Mouse (Mus musculus) heart, embryonic 14.5 days (tissue): ENCODE measurements around the gene Cdkn2b. TPM values are rescaled to one million over a fixed set of nuclear protein-coding genes. Genes with fewer than 3 reads are reported as not detected.

ENCODE experiments used
- ATAC-seq: fragments of 200-750 bp; cut with Nextera tagmentation; 2 replicates; pipeline ENCODE4 v1.8.0; 2017; ENCODE audit warnings: low read depth, moderate TSS enrichment; ENCODE audit not compliant: insufficient number of reproducible peaks, insufficient read depth, low FRiP score
- H3K27ac ChIP-seq, 2 experiments: fragments of 200-500 bp in 1 of 2; fragments of 300-500 bp in 1 of 2; sonication (generic) in 1 of 2; replicated peaks in 1 of 2; 2 replicates each; pipeline ENCODE4 v1.5.1; 2012 to 2014; ENCODE audit warnings: low read depth in 2 of 2, low read length in 2 of 2, control low read depth in 1 of 2, mild to moderate bottlenecking in 1 of 2, mixed read lengths in 1 of 2; ENCODE audit not compliant: control insufficient read depth in 1 of 2, insufficient read depth in 1 of 2
- H3K27me3 ChIP-seq: fragments of 300-500 bp; sonication (generic); 2 replicates; pipeline ENCODE4 v1.6.1; 2014; ENCODE audit warnings: mild to moderate bottlenecking, low read length, control low read depth; ENCODE audit not compliant: control insufficient read depth, insufficient read depth
- H3K36me3 ChIP-seq: fragments of 300-500 bp; sonication (generic); 2 replicates; pipeline ENCODE4 v1.6.1; 2014; ENCODE audit warnings: mild to moderate bottlenecking, control low read depth, low read length, mixed read lengths; ENCODE audit not compliant: control insufficient read depth, insufficient read depth
- H3K4me1 ChIP-seq, 2 experiments: fragments of 200-500 bp in 1 of 2; fragments of 300-500 bp in 1 of 2; sonication (generic) in 1 of 2; 2 replicates each; pipeline ENCODE4 v1.6.1; 2012 to 2014; ENCODE audit warnings: low read length in 2 of 2, control low read depth in 1 of 2, mixed read lengths in 1 of 2; ENCODE audit not compliant: control insufficient read depth in 2 of 2, insufficient read depth in 2 of 2
- H3K4me2 ChIP-seq: fragments of 300-500 bp; sonication (generic); 2 replicates; pipeline ENCODE4 v1.6.1; 2014; ENCODE audit warnings: mild to moderate bottlenecking, low read length
- H3K4me3 ChIP-seq, 2 experiments: fragments of 200-500 bp in 1 of 2; fragments of 300-500 bp in 1 of 2; sonication (generic) in 1 of 2; 2 replicates each; pipeline ENCODE4 v1.5.1; 2012 to 2014; ENCODE audit warnings: low read length in 2 of 2, mild to moderate bottlenecking in 2 of 2, control low read depth in 1 of 2, low read depth in 1 of 2, moderate library complexity in 1 of 2; ENCODE audit not compliant: control insufficient read depth in 1 of 2, insufficient read depth in 1 of 2
- H3K9ac ChIP-seq: fragments of 300-500 bp; sonication (generic); 2 replicates; pipeline ENCODE4 v1.6.1; 2014; ENCODE audit warnings: mild to moderate bottlenecking, low read length
- H3K9me3 ChIP-seq: fragments of 300-500 bp; sonication (generic); 2 replicates; pipeline ENCODE4 v1.6.1; 2016; ENCODE audit warnings: low read length, control low read depth; ENCODE audit not compliant: control insufficient read depth
- WGBS: fragments of 180-500 bp; shearing (Covaris S2); extraction: QIAGEN DNeasy Blood & Tissue Kit; methylation state at CpG from one replicate; pipeline ENCODE4 v1.1.7; 2014; 5-methylcytosine and 5-hydroxymethylcytosine counted together
- polyA plus RNA-seq: library from polyadenylated mRNA; unstranded; fragments of >200 nt; fragmentation: Nextera tagmentation; extraction: Ambion mirVana; gene quantifications from 2 replicates; pipeline ENCODE4 v1.2.1, GENCODE M21; 2014

Gene Cdkn2b
- polyA plus RNA-seq, 1 experiment from 2014 or later = 1.2 TPM

DNA sequence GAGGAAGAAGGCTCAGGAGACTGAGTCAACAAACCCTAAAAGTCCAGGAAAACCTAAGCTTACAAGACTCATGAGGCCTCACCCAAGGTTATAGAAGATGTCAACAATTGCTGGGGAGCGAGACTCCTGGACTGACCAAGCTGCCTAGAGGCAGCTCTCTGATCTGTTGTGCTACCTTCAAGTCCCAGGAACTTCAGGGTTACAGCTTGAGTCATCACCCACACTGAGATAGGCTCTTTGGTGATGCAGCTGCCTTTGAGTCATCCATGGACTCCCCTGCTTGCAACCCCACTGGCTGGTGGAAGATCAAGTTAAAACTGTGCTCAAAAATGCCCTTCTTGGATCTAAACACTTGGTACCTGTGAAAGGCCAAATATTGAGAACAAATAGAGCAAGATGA lies 53.1 kb downstream of the Cdkn2b start:
- Histone ChIP-seq H3K4me3 (no peak overlapping the region), H3K36me3 (no peaks in the 10 kb centered on the region), H3K4me1 (no peaks in the 10 kb centered on the region), H3K9ac (no peak overlapping the region), H3K27ac (no peak overlapping the region), H3K4me2 (no peak overlapping the region), H3K27me3 (0 out of 2 replicates have a peak, but pooled peaks cover 3% of the 10 kb centered on the region), H3K9me3 (no peaks in the 10 kb centered on the region)
- ATAC-seq = no peak
- 53% methylated on average over 1 of the region's 1 CpGs for WGBS

Other genes starting within 250 kb of the Cdkn2b start
- gene Mtap, start 173.9 kb downstream of the Cdkn2b start, polyA plus RNA-seq = 58.5 and 58.7 TPM in 2 replicates
- not detected in 2 replicates for gene Cdkn2a, start 16.4 kb downstream of the Cdkn2b start, polyA plus RNA-seq